Mouse (Mus musculus) liver, embryonic 15.5 days (tissue): ENCODE results near the gene Itga6. TPM values are rescaled to one million over a fixed set of nuclear protein-coding genes. Genes with fewer than 3 reads are reported as not detected.
A peak's percentile ranks its signal among the peaks of the same experiment; 100 is the strongest.

Experiments used
- ATAC-seq: fragments of 200-750 bp; cut with Nextera tagmentation; 2 replicates; pipeline ENCODE4 v1.8.0; 2017; ENCODE audit warnings: moderate number of reproducible peaks, mild to moderate bottlenecking, moderate library complexity; ENCODE audit not compliant: insufficient read depth
- H3K27ac ChIP-seq: fragments of 300-500 bp; sonication (generic); replicated peaks from 2 replicates; pipeline ENCODE4 v1.5.1; 2015; ENCODE audit warnings: mild to moderate bottlenecking, inconsistent platforms
- H3K27me3 ChIP-seq: fragments of 300-500 bp; sonication (generic); 2 replicates; pipeline ENCODE4 v1.6.1; 2015; ENCODE audit warnings: mild to moderate bottlenecking, inconsistent platforms
- H3K36me3 ChIP-seq: fragments of 300-500 bp; sonication (generic); replicated peaks from 2 replicates; pipeline ENCODE4 v1.6.1; 2015; ENCODE audit warnings: moderate library complexity, mild to moderate bottlenecking, inconsistent platforms
- H3K4me1 ChIP-seq: fragments of 300-500 bp; sonication (generic); replicated peaks from 2 replicates; pipeline ENCODE4 v1.6.1; 2015; ENCODE audit warnings: inconsistent platforms
- H3K4me2 ChIP-seq: fragments of 300-500 bp; sonication (generic); 2 replicates; pipeline ENCODE4 v1.6.1; 2015; ENCODE audit warnings: moderate library complexity, mild to moderate bottlenecking, inconsistent platforms
- H3K4me3 ChIP-seq: fragments of 300-500 bp; sonication (generic); replicated peaks from 2 replicates; pipeline ENCODE4 v1.5.1; 2015; ENCODE audit warnings: mild to moderate bottlenecking, inconsistent platforms
- H3K9ac ChIP-seq: fragments of 300-500 bp; sonication (generic); 2 replicates; pipeline ENCODE4 v1.6.1; 2015; ENCODE audit warnings: moderate library complexity, mild to moderate bottlenecking, inconsistent platforms
- H3K9me3 ChIP-seq: fragments of 300-500 bp; sonication (generic); replicated peaks from 2 replicates; pipeline ENCODE4 v1.6.1; 2016; ENCODE audit warnings: inconsistent platforms
- WGBS: fragments of 180-500 bp; shearing (Covaris S2); methylation state at CpG from one replicate; pipeline ENCODE4 v1.1.7; 2015; ENCODE audit warnings: mixed read lengths; ENCODE audit not compliant: insufficient replicate concordance; 5-methylcytosine and 5-hydroxymethylcytosine counted together
- polyA plus RNA-seq: library from polyadenylated mRNA; unstranded; fragments of >200 nt; fragmentation: Nextera tagmentation; extraction: Ambion mirVana; gene quantifications from 2 replicates; pipeline ENCODE4 v1.2.1, GENCODE M21; 2015

The Itga6 gene
- polyA plus RNA-seq, 1 experiment from 2014 or later: 6.6 TPM

DNA sequence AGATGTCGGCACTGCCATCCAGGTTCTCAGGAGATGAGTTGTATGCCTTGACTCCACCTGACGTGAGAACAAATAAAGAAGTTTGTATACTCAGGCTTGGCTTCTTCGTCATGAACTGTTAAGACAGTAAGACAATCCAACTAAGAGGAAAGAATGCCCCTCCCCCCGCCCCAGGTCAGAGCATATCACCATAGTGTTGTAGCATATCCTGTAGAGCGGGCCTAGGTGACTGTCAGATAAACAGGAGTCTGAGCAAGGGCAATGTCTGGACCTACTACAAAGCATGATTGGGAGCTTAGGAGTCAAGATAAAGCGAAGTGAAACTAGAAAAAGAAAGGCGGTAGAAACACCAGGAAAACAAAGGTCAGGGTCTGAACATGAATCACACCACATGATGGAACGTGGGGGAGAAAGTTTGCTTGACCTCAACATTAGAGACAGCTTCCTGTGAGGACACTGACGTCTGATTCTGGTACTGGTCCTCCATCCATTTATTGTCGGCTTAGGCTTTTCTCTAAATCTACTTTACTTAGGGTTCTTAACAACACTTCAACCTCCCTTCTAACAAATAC, 64.0 kb downstream of the Itga6 start:
- WGBS: 37% methylated on average over 10 of the region's 10 CpGs
- Histone ChIP-seq H3K27ac (no peak overlapping the region), H3K9ac (no peak overlapping the region), H3K36me3 (no peaks in the 10 kb centered on the region), H3K9me3 (no peaks in the 10 kb centered on the region), H3K4me3 (no peak overlapping the region), H3K4me1 (peaks cover 19% of the 10 kb centered on the region), H3K27me3 (no peaks in the 10 kb centered on the region), H3K4me2 (no peak overlapping the region)
- ATAC-seq: no peak

DNA sequence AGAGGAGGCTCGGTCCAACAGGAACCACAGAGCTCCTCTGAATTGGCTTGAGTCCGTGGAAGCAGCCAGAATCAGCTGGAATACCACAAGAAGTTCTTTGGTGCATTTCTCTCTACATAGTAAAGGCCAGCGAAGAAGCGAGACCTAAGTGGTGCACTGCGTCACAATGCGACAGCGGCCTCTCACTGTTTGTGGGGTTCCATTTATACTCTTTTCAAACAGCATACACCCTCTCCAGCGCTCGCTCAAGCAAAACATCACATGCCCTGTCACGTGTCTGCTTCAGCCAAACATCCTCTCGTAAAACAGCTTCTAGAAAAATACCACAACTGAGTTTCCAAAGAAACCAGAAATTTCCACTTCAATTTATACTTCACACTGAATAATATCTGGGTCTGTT, 64.6 kb downstream of the Itga6 start:
- Histone ChIP-seq H3K27me3 (no peaks in the 10 kb centered on the region), H3K9me3 (no peaks in the 10 kb centered on the region), H3K4me1 (peaks cover 25% of the 10 kb centered on the region), H3K27ac (no peak overlapping the region), H3K9ac (no peak overlapping the region), H3K4me3 (no peak overlapping the region), H3K4me2 (no peak overlapping the region), H3K36me3 (no peaks in the 10 kb centered on the region)
- ATAC-seq: no peak
- 78% methylated on average over 11 of the region's 11 CpGs for WGBS

DNA sequence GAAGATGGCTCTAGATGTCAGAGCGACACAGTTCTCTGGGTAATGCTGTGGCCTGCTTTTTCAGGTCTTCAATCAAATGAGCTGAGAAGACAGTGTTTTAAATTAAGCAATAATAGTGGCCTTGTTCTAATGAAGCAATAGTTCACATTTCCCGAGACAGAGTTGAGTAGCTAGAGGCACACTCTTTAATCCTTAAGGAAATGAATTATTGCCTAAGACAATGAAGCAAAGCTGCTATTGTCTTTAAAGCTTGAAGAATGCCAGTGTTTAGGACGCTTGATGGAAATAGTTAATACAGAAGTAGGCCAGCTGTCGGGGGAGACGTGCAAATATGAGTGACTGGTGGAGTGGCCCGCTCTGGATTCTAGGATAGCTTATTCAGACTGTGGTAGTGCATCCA, 65.5 kb downstream of the Itga6 start:
- peaks cover 31% of the 10 kb centered on the region for H3K4me1 ChIP-seq

DNA sequence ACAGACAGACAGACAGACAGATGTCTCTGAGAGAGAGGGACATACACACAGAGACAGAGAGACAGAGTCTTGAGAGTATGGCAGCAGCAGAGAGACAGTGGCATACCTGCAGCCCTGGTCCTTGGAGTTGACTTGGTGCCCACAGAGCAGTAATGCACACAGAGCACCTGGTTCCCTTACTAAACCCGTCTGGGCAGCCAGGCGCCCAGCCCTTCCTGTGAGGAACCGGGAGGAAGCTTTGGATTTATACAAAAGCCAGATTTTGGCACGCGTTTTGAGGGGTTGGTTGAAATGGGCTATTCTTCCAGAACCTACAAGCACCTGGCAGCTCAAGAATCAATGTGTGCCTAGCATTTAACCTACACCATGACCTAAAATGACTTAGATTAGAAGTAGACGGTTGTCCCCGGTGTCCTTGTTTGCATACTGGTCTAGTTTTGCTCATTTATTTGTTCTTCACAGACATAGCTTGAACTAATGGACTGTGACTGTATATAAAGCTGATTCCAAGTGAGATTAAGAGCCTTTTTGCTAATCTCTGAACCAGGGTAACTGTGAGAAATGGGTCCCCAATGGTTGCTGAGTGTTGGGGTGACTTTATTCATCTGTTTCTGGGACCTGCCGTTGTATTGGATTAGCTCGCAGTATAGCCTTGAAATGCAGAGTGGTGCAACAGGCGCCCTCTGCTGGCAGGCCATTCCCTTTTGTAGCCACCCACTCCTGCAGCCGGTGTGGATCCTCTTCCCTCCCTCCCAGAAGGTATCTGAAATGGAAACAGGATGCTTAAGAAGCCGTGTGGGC, 67.0 kb downstream of the Itga6 start:
- Histone ChIP-seq H3K9me3 (no peaks in the 10 kb centered on the region), H3K9ac (no peak overlapping the region), H3K27me3 (no peaks in the 10 kb centered on the region), H3K4me2 (no peak overlapping the region), H3K4me1 (peaks cover 36% of the 10 kb centered on the region), H3K36me3 (no peaks in the 10 kb centered on the region), H3K4me3 (no peak overlapping the region), H3K27ac (no peak overlapping the region)
- no peak for ATAC-seq
- WGBS: 33% methylated on average over 12 of the region's 12 CpGs

More for the DNA sequence above, 65.5 kb downstream of the Itga6 start:
- no peaks in the 10 kb centered on the region for H3K36me3 ChIP-seq
- H3K9ac ChIP-seq: no peak overlapping the region
- no peak overlapping the region for H3K4me3 ChIP-seq
- no peaks in the 10 kb centered on the region for H3K27me3 ChIP-seq
- 61% methylated on average over 6 of the region's 6 CpGs for WGBS
- ATAC-seq: no peak
- no peak overlapping the region for H3K4me2 ChIP-seq
- H3K27ac ChIP-seq: no peak overlapping the region
- H3K9me3 ChIP-seq: no peaks in the 10 kb centered on the region

DNA sequence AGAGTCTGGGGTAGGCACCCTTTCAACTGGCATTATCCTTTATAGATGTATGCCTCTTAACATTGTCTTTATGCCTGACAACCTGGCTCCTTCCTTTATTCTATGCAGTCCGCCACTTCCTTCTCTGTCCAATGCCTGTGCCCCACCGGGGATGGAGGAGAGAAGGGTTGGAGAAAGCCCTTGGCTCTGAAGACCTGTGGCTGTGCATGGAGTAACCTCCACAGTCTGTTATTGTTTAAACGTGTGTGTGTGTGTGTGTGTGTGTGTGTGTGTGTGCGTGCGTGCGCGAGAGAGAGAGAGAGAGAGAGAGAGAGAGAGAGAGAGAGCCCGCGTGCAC, 67.6 kb downstream of the Itga6 start:
- no peak overlapping the region for H3K4me2 ChIP-seq
- whole genome bisulfite sequencing: 64% methylated on average over 9 of the region's 9 CpGs
- H3K9ac ChIP-seq: no peak overlapping the region
- H3K9me3 ChIP-seq: no peaks in the 10 kb centered on the region
- ATAC-seq: no peak; the same call in 1 of the 2 replicates
- H3K36me3 ChIP-seq: no peaks in the 10 kb centered on the region
- no peak overlapping the region for H3K4me3 ChIP-seq
- H3K4me1 ChIP-seq: peaks cover 36% of the 10 kb centered on the region
- H3K27ac ChIP-seq: no peak overlapping the region
- H3K27me3 ChIP-seq: no peaks in the 10 kb centered on the region

DNA sequence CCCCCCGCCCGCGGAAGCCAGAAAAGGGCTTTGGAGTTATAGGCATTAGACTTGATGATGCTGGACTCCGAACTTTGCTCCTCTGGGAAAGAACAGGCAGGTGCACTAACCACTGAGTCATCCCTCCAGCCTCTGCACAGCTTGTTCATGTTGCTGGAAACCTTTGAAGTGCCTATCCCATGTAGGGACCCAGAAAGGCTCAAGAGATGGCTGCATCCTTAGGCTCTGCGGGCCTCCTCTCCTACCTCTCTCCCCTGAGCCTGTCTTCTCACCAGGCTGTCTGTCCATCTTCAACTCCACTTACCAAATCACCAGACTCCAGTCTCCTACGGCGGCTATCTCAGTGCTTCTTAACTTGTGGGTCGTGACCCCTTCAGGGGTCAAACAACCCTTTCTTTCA, 68.0 kb downstream of the Itga6 start:
- Histone ChIP-seq H3K4me2 (no peak overlapping the region), H3K4me3 (no peak overlapping the region), H3K9me3 (no peaks in the 10 kb centered on the region), H3K27ac (no peak overlapping the region), H3K27me3 (no peaks in the 10 kb centered on the region), H3K9ac (no peak overlapping the region), H3K36me3 (no peaks in the 10 kb centered on the region), H3K4me1 (peaks cover 36% of the 10 kb centered on the region)
- 58% methylated on average over 5 of the region's 8 CpGs for WGBS
- ATAC-seq: no peak

DNA sequence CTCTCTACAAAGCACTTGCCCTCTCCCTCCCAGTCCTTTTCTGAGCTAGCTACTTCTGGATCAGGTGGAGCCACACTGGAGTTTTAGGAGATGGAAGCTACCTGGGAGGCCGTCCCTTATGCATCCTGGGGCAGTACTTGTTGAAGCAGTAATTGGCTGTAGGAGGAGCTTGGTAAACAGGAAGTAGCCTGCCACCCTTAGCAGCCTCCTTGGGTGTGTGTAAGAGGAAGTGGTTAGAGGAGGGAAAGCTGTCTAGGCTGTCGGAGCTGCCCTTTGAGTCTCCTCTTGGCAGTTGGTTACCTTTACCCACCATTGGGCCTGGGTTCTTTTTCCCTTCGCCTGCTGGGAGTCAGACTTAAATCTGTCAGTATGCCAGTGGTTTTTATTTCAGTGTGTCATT, 68.6 kb downstream of the Itga6 start:
- H3K27me3 ChIP-seq: no peaks in the 10 kb centered on the region
- H3K4me2 ChIP-seq: no peak overlapping the region
- ATAC-seq: peak; percentile 68
- 19% methylated on average over 3 of the region's 3 CpGs for WGBS
- H3K36me3 ChIP-seq: no peaks in the 10 kb centered on the region
- H3K4me3 ChIP-seq: no peak overlapping the region
- no peak overlapping the region for H3K9ac ChIP-seq
- peak overlapping the region; percentile 2; the same call in 1 of the 2 replicates for H3K27ac ChIP-seq
- H3K4me1 ChIP-seq: peaks cover 32% of the 10 kb centered on the region
- H3K9me3 ChIP-seq: no peaks in the 10 kb centered on the region

DNA sequence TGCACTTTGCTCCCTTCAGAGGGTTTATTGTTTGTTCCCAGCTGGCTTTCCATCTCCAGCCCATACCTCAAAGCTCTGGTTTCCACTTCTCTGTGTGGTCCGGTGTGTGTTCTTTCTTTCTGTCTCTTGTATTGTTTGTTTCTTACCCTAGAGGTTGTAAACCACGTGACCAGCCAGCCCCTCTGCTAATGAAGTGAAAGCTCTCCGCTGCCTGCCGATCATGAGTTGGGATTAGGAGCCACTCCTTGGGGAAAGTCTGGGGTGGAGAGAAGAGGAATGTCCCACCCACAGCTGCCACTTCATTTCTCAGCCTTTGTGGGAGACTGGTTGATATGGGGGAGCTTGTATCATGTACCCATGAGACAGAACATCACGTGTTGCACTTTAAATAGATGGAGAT, 69.9 kb downstream of the Itga6 start:
- no peak for ATAC-seq
- H3K4me3 ChIP-seq: no peak overlapping the region

DNA sequence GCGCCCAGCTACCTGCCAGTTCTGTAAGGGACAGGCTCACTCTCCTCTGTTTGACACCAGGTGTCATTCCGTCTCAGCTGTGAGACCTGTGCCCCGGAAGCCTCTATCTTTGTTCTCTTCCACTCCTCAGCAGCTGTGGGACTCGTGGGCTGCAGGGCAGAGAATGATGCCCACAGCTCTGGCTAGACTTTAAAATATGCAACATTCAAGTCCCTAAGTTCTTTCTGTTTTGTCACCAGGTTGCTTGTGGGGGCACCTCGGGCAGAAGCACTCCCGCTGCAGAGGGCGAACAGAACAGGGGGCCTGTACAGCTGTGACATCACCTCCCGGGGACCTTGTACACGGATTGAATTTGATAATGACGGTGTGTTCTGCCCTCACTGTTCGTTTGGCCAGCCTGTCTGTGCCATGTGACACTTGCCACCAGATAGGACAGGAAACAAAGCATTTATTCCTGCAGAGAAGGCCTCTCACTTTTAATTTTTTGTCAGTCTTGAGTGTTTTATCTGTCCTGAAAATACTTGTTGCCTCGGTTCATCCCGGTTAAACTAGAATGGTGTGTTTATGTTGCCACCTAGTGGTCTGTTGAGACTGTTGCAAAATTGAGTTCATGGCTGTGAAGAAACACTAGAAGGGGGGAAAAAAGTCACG, 71.1 kb downstream of the Itga6 start:
- Histone ChIP-seq H3K9me3 (no peaks in the 10 kb centered on the region), H3K4me1 (peaks cover 30% of the 10 kb centered on the region), H3K27me3 (no peaks in the 10 kb centered on the region), H3K9ac (no peak overlapping the region), H3K4me3 (no peak overlapping the region), H3K4me2 (peak overlapping the region; percentile 33; the same call in 1 of the 2 replicates), H3K36me3 (no peaks in the 10 kb centered on the region), H3K27ac (no peak overlapping the region)
- 25% methylated on average over 14 of the region's 14 CpGs for WGBS
- ATAC-seq: no peak

More for the DNA sequence above, 69.9 kb downstream of the Itga6 start:
- H3K27me3 ChIP-seq: no peaks in the 10 kb centered on the region
- H3K4me2 ChIP-seq: no peak overlapping the region
- no peaks in the 10 kb centered on the region for H3K36me3 ChIP-seq
- H3K9ac ChIP-seq: no peak overlapping the region
- H3K9me3 ChIP-seq: no peaks in the 10 kb centered on the region
- WGBS: 39% methylated on average over 5 of the region's 5 CpGs
- H3K27ac ChIP-seq: no peak overlapping the region
- H3K4me1 ChIP-seq: peaks cover 30% of the 10 kb centered on the region

DNA sequence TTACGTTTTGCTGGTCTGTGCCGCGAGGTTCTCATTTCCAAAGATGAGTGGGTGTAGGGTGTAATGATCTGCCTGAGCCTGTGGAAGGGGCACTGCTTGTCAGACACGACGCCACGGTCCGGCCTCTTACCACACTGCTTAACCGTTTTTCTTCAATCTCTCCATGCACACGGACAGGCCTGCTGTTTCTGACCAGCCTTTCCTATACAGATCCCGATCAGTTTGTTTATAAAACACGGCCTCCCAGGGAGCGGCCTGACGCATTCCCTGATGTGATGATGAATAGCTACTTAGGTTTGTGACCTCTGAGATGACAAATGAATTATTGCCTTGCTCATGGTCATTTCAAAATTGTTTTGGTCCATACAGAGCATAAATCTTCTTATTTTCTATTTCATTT, 78.7 kb downstream of the Itga6 start:
- H3K4me3 ChIP-seq: no peak overlapping the region
- no peak overlapping the region for H3K9ac ChIP-seq
- no peak overlapping the region for H3K27ac ChIP-seq
- ATAC-seq: no peak
- no peaks in the 10 kb centered on the region for H3K27me3 ChIP-seq
- 75% methylated on average over 13 of the region's 13 CpGs for WGBS
- H3K4me2 ChIP-seq: no peak overlapping the region
- no peaks in the 10 kb centered on the region for H3K4me1 ChIP-seq
- H3K36me3 ChIP-seq: no peaks in the 10 kb centered on the region
- no peaks in the 10 kb centered on the region for H3K9me3 ChIP-seq

DNA sequence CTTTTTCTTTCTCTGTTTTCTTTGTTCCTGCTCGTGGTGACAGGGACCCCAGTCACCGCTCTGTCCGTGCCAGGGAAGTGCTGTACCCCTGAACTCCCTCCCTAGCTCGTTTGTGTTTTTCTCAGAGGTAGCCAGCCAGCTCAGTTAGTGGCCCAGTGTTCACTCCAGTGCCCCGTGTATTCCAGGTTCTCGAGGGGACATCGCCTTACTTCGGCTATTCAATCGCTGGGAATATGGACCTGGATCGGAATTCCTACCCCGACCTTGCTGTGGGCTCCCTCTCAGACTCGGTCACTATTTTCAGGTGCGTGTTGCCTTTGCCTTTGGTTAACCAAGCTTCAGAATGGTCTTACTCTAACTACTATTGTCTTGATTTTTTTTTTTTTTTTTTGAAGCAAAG, 82.3 kb downstream of the Itga6 start:
- no peak for ATAC-seq
- no peak overlapping the region for H3K9ac ChIP-seq
- H3K4me3 ChIP-seq: no peak overlapping the region
- no peaks in the 10 kb centered on the region for H3K27me3 ChIP-seq
- no peaks in the 10 kb centered on the region for H3K36me3 ChIP-seq
- no peaks in the 10 kb centered on the region for H3K9me3 ChIP-seq
- H3K4me1 ChIP-seq: no peaks in the 10 kb centered on the region
- 78% methylated on average over 13 of the region's 13 CpGs for WGBS
- H3K27ac ChIP-seq: no peak overlapping the region
- H3K4me2 ChIP-seq: no peak overlapping the region
